Mouse (Mus musculus): ENCODE results near the gene Psme2.

Gene Psme2

DNA sequence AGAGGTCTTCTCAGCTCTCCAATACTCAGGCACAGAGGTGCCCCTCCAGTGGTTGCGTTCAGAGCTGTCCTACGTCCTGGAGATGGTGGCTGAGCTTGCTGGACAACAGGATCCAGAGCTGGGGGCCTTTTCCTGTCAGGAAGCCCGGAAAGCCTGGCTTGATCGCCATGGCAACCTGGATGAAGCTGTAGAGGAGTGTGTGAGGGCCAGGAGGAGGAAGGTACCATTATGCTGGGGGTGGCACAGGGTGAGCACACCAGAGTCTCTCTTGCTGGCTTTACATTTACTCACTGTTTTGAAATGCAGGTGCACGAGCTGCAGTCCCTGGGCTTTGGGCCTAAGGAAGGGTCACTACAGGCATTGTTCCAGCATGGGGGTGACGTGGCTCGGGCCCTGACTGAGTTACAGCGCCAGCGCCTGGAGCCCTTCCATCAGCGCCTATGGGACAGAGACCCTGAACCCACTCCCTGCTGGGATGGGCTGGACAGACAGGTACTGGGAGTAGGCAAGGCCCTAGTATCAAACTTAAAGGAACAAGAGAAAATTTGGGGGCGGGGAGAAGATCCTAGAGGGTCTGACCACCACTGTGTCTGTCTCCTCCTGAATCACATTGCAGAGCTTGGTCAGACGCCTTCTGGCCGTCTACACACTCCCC lies 5.2 kb upstream of the Psme2 start:
- DNase-seq (ENCODE audit: low spot score) = no peak

DNA sequence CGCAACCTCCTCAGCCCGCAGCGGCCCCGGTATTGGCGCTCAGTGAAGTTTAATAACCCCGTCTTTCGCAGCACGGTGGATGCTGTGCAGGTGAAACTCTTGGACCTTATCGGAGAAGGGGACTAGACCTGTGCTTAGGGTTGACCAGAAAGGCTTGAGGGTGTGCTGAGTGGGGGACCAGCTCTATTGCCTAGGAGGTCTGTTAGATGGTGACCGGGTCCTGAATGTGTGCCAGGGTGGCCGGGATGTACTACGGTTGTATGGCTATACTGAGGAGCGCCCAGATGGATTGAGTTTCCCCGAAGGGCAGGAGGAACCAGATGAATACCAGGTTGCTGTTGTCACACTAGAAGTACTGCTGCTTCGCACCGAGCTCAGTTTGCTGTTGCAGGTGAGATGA lies 1.3 kb upstream of the Psme2 start:
- no peak for DNase-seq (ENCODE audit: low spot score)

DNA sequence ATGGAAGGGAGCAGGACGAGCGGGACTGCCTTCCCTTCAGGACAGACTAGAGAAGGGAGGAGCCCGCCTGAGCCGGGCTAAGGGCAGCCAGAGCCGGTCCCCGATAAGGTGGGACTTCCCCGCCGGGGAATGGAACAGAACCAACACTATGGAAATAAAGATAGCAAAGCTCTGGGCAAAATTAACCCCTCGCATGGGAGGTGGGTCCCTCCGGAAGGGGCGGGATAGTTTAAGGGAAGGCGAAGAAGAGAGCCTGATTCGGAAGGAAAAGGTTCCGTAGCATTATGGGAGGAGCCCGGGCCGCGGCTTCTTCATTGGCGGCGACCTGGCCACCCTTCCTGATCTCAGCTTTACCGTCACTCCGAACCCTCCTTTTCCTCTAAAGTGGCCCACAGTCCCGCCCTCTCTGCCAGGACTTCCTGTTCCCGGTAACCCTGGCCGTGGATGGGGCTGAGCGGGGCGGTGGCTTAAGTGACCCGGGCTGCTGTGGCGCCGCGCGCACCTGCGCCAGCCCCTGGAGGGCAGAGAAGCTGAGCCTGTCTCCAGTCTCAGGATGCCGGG lies 498 bp upstream of the Psme2 start, which contains the start of gene Rnf31:
TSS of gene Rnf31 (plus strand) at position 378 of the 561 bp plus-strand sequence.
- peak; percentile 99 for DNase-seq (ENCODE audit: low spot score)

DNA sequence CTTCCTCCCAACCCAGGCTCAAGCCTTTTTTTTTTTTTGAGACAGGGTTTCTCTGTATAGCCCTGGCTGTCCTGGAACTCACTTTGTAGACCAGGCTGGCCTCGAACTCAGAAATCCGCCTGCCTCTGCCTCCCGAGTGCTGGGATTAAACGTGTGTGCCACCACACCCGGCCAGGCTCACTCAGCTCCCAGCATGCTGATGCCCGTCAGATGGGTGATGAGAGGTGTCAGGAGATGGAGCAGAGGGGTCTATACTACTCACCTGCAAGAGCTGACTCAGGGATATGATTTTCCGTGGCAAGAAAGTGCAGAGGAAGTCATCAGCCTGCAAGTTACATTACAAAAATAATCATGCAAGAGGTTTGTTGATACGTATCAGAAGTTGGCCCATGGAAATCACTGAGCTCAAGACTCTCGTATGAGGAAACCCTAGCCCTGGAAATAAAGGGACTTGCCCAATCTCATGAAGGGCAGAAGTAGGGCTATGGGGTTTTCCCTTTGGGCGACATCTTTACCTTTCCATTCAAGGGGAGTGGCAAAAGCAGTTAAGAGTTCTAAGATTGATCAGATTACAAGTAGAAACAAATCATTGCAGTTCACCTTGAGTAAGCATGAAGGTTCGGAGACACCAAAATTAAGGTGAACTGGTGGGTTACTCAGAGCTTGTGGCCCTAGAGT lies 1.0 kb downstream of the Psme2 start:
- DNase-seq (ENCODE audit: low spot score) = no peak

DNA sequence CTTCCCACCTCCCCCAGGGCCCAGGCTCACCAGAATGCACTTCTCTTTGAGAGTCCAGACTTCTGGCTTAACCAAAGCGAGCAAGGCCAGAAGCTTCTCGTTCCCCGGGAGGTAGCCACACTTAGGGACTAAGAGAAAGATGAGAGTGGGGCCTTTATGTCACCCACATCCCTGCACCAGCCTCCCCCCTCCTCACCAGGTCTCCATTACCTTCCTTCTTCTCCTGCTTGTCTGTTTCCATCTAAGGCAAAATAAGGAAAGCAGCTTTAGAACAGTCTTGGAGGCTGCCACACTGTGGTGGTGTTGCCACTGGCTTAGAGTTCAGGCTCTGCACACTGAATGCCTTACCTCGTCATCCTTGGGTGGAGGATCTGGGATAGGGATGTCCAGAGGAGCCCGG lies 1.6 kb downstream of the Psme2 start:
- DNase-seq (ENCODE audit: low spot score) = no peak

DNA sequence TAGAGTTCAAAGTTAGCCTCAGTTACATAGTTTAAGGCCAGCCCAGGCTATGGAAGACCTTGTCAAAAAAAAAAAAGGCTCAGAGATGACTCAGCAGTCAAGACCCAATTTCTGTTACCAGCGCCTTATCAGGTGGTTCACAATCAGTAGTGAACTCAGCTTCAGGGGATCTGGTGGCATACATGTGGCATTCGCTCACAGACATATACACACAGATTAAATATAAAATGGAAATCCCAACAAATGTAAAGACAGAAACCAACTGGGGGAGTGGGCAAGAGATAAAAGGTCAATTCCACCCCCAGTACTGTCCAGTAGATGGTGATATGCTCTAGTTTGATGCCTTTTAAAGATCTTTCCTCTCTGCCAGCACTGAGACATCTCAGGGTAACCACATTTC lies 4.8 kb downstream of the Psme2 start:
- DNase-seq (ENCODE audit: low spot score) = no peak

DNA sequence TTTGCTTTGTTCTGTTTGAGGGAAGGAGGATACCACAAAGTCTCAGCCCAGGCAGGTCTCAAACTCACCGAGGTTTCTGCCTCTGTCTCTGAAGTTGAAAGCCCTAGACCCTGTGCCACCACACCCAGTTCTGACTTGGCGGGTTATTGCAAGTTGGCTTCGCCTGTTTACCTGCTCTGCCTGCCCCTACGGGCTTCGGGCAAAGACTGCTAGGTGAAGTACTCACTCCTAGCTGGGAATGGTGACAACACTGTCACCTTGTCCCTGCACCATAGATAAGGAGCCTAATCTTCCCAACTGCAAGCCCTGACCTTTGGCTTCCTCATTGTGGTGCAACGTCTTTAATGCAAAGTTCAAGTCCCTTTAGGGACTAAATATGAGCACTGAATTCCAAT lies 5.3 kb downstream of the Psme2 start:
- DNase-seq (ENCODE audit: low spot score) = no peak

DNA sequence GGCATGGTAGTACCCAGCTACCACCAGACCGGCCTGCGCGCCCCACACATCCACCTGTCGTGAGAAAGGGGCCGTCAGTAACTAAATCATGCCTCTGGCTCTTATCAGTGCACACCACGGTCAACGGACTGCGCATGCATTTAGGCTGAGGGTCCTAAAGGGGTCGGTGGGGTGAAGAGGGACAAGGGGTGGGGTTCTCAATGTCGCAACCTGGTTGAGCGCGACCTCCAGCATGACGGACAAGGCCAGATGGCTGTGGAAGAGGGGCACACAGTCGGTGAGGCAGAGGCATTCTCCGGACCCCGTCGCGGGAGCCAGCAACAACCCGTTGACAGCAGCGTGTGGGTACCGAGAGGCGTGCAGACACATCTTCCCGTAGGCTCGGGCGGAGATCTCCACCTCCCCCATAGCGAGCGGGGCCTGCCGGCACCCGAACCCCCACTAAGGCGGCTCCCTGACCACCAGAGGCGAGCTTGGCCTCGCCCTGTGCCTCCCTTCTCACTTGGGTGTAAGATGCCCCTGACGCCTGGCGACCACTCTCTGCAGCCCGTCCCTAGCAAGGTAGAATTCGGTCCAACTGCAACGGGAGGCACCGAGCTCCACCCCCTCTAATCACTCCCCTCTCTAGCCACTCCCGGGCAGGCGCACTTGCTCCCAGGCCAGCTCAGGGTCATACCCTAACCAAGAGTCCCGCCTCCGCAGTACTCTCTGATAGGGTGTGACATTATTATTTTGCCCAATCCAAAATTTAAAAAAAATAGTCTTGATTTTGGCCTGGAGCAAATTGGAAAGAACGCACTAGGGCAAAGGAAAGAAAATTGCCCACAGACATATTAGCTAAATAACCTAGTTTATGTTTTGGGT lies 6.0 kb downstream of the Psme2 start, which contains the start of gene Emc9:
TSS of gene Emc9 (minus strand) at position 601 of the 864 bp plus-strand sequence.
- peak; percentile 87 for DNase-seq (ENCODE audit: low spot score)

DNA sequence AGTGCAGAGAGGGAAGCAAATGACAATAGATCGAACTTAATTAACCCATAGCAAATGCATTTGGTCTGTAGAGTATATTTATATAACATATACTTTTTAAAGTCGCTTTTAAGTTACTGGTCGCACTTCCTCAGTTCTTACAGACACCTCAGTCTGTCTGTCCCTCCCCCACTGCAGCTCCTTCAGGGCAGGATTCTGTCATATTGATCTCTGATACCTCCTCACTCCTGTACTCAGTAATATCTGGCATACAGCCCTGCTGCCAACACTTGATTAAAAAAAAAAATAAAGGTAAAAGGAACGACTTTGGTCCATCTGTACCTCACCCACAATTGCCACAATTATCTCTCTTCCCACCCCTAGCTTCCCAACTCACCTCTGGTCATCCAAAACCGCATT lies 6.6 kb downstream of the Psme2 start:
- DNase-seq (ENCODE audit: low spot score) = no peak

DNA sequence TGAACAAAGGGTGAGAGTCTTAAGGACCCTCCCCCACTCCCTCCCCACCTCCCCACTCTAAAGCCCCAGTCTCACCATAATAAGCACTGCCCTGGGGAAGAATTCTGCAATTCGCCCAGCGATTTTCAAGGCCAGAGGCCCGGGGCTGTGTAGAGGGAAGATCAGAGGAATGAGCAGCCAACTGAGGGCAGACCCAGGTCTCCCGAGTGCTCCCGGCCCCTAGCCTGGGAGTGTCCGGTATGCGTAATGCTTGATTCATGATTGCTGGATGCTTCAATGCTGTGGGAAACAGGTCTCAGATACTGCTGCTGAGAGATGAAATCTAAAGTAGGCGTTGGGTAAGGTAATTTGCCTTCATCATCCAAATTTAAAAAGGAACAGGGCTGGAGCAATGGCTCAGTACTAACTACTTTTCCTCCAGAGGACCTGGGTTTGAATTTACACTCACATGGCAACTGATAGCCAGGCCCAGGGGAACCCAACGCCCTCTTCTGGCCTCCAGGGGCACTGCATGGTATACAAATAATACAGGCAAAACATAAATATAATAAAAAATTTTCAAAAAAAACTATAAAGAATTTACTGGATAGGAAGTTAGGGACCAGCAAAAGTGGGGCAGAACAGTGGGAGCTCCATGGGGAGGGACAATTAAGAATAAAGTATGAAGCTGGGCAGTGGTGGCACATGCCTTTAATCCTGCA lies 8.8 kb downstream of the Psme2 start:
- no peak for DNase-seq (ENCODE audit: low spot score)

DNA sequence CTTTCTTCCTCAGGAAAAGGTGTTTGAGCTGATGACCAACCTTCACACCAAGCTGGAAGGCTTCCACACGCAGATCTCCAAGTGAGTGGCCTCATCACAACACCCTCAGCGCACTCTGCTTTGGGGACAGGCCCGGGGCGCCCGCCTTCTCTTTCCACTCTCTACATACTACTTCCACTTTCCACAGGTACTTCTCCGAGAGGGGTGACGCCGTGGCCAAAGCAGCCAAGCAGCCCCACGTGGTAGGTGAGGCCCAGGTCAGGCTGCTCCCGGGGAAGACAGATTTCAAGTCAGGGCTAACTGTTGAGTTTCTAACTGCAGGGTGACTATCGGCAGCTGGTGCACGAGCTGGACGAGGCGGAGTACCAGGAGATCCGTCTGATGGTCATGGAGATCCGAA lies 10.2 kb downstream of the Psme2 start:
- DNase-seq (ENCODE audit: low spot score) = no peak

DNA sequence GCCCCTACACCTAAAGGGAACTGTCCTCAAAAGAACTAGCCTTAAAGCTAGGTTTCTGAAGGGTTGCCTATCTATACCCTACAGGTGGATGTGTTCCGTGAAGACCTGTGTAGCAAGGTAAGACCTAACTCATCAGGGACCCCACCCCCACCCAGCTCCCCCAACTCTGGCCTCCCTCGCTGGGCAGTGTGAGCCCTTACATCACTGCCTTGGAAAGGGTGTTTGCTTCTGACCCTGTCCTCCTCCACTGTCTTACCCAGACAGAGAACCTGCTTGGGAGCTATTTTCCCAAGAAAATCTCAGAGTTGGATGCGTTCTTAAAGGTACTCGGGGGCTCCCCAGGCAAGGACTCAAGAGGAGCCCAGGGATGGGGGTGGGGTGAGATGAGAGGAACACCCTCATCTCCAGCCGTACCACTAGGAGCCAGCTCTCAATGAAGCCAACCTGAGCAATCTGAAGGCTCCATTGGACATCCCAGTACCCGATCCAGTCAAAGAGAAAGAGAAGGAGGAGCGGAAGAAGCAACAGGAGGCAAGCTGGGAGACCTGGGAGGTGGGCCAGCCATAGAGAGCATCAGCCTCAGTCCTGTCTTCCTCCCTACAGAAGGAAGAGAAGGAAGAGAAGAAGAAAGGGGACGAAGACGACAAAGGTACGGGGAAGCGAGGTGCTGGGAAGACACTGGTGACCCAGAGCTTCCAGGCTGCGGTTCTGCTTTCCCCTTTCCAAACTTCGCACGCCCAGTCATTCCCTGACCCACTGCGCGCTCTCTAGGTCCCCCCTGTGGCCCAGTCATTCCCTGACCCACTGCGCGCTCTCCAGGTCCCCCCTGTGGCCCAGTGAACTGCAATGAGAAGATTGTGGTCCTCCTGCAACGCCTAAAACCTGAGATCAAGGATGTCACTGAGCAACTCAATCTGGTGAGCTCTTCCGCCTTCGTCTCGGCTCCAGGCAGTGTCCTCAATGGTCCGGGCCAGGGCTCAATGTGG lies 11.1 kb downstream of the Psme2 start:
- no peak for DNase-seq (ENCODE audit: low spot score)

DNA sequence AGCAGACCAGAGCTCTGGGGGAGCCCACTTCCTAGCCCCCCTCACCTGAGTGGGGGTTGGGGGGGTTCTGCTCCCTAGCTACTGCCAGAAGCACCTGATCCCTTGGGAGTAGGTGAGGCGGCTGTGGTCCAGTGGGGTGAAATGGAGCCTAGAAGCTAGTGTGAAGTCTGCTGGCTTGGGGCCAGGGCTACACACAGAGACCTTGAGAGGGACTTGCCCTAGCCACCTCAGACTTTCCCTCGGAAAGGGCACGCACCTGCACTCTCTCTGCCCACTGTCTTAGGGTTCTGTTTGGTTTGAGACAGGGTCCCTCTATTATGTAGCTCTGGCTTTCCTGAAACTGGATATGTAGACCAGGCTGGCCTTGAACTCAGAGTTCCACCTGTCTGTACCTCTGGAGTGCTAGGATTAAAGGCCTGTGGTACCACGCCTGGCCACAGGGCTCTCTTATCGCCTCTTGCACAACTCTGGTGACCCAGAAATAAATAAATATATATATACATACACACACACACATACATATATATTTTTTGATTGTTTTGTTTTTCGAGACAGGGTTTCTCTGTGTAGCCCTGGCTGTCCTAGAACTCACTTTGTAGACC lies 12.1 kb downstream of the Psme2 start:
- DNase-seq (ENCODE audit: low spot score) = peak; percentile 36

DNA sequence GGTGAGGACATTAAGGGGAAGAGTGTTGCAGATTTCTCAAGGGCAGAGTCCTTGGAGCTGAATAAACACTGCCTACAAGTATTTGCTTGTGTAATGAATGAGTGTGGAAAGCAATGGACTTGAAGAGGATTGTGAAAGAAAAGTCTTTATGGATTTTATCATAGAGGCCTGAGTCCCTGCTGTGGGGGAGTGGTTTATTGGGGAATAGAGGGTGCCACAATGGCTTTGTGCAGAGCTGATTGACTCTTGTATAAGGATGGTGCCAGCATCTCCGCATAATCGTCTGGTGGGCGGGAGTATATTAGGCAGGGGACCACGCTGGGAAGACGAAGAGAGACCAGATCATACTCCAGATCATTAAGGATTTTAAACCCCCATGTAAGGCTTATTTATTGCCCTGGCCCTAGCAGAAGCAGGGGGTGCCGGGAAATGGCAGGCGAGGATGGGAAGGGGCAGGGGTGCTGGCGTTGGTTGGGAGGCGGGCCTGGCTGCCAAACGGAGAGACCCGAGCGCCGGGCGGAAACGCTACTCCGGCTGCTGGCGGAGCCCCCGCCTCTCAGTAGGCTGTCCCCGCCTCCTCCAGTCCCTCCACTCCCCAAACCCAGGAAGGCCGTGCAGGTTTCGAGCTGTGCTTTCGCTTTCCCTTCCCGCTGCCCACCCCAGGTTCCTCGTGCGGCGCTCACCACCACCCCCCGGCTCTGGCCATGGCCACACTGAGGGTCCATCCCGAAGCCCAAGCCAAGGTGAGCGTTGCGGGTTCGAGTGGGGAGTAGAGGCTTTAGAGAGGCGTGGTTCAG lies 12.8 kb downstream of the Psme2 start, which contains the start of gene Psme1:
TSS of gene Psme1 (plus strand) at position 253 of the 797 bp plus-strand sequence.
- peak; percentile 90 for DNase-seq (ENCODE audit: low spot score)

DNA sequence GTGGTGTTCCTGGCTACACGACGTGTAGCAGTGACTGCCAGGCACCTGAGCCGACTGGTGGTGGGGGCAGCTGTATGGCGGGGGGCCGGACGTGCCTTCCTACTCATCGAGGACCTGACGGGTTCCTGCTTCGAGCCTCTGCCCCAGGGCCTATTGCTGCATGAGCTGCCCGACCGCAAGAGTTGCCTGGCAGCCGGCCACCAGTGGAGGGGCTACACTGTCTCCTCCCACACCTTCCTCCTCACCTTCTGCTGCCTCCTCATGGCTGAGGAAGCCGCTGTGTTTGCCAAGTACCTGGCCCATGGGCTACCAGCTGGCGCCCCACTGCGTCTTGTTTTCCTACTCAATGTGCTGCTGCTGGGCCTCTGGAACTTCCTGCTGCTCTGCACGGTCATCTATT lies 14.5 kb downstream of the Psme2 start:
- peak; percentile 55 for DNase-seq (ENCODE audit: low spot score)

DNA sequence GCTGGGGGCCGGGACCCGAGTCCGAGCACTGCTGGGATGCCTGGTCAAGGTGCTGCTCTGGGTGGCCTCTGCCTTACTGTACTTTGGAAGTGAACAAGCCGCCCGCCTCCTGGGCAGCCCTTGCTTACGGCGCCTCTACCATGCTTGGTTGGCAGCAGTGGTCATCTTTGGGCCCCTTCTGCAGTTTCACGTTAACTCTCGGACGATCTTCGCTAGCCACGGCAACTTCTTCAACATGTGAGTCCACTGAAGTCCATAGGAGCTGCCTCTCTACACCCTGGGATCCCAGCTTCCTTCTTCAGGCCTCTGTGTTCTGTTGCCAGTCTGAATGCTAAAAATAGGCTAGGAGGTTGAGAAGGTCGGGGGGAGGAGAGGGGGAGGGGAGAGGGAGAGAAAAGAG lies 15.2 kb downstream of the Psme2 start:
- no peak for DNase-seq (ENCODE audit: low spot score)

DNA sequence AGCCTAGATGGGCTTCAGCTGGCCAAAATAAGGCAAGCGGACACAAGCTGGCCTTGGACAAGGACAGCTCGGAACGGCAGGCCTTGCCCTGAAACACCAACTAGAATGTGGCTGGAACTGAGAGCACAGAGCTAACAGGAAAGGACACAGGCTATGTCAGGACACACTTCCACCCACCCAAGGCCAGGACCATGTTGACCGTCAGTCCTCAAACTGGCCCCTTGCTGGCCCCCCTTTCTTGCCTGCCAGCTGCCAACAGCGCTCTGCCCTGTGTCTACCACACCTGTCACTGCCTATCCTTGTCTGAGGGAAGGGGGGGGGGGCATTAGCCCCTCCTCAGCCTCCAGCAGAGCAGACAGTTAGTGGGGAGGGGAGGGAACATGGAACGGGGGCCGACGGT lies 15.6 kb downstream of the Psme2 start, which contains the start of gene Fitm1:
TSS of gene Fitm1 (plus strand) at position 316 of the 400 bp plus-strand sequence.
- DNase-seq (ENCODE audit: low spot score) = no peak

DNA sequence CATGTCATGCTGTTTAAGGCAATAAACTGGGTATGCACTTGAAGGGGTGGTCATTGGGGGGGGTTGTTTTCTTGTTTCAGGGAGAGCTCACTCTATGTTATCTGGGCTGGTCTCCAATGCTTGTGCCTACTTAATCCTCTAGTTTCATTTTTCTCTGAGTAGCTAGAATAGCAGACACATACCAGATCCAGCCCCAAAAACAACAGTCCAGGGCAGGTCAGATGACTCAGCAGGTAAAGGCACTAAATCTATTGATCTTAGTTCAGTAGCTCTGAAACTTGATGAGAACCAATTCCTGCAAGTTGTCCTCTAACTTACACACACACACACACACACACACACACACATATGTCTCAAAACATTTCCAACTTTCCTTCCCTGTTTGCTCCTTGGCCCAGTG lies 19.2 kb downstream of the Psme2 start:
- DNase-seq (ENCODE audit: low spot score) = no peak

DNA sequence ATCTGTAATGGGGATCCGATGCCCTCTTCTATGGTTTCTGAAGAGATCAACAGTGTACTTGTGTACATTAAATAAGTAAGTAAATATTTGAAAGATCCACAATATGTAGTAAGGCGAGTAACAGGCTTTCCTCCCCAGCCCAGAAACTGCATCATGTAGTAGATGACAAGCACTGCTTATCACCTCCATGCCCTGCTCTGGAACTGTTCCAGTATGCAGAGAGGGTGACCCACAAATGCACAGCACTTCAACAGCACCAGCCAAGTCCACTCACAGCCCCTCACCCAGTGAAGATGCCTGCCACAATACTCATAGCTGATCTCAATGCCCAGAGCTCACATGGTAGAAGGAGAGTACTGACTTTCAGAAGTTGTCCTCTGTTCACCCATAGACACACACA lies 20.3 kb downstream of the Psme2 start:
- no peak for DNase-seq (ENCODE audit: low spot score)

Data from lung, postnatal 25 days (tissue).